Mouse (Mus musculus): ENCODE results near the gene Wsb2.
"Not testable (repeated sequence)": the region's sequence is repeated elsewhere in the genome, so short reads cannot be mapped to it uniquely, and the experiment has no call there.

Wsb2 gene

DNA sequence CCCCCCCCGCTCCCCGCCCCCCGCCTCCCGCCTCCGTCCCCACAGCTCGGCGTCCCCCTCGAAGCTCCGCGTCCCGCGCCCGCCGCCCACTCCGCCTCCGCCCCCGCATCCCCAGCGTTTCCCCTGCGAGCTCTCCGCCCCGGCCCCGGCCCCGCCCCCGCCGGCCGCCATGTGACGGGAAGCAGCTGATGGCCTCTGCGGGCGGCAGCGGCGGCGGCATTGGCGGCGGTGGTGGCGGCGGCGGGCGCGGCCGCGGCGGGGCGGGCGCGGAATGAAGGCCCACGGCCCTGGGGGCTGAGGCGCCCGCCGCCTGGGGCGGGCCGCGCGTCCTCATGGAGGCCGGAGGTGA lies at the start of gene Wsb2:
TSS of gene Wsb2 (plus strand) at position 176 of the 349 bp plus-strand sequence.
- in situ Hi-C loops (cut with MboI, MseI), result no loop called here

DNA sequence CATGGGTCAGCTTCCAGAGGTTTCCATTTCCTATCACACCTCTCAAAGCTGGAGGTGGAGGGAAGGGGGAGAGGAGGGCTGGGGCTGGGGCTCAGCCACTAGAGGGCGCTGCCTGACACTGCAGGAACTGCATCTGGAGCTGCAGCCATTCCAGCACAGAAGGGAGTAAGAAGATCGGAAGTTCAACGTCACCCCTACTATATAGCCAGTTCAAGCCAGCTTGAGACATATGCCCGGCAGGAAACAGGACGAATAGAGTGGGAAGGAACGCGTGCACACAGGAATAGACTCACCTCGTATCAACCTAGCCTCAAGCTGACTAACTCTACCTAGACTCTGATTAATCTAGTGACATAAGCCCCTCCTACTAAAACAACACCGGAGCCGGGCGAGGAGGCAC lies 49.4 kb upstream of the Wsb2 start:
- in situ Hi-C loops (cut with MboI, MseI), result loop anchor here in 1 of 2 experiments (5.0 kb wide), 1 partner anchor 100 kb away; no protein-coding TSS in a partner anchor

DNA sequence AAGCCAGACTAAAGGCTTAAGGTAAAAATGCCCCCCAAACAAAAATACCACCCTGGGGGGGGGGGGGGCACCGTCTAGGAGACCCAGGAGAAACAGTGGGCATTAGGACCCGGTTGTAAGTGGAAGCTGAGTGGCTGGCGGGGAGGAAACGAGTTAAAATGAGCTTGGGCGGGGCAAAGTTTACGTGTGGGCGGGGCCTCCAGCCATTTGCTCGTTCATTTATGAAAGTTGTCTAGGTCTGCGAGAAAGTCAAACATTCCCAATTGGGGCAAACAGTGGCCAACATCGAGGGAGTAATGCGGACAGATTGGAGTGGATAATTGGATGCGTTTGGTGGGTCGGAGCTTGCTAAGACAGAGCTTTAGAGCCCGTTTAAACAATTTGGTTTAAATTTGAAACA lies 43.7 kb upstream of the Wsb2 start:
- in situ Hi-C loops (cut with MboI, MseI), result no loop called here

DNA sequence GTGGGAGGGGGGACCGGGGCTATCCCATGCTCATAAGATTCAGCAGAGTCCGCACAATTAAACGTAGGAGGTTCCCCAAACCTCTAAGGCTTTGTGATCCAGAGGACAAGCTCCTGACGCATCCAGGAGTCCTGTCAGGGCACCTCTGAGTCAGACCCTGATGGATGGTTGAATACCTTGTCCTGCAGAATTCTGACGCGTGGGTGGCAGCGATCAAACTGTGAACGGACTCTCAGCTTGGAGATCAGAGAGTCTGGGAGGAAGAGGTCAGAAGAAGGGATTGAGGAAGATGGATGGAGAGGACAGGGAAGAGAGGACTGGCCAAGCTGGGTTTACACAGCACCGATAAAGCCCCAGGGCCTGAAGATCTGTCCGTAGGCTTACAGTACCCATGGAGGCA lies 43.2 kb upstream of the Wsb2 start:
- in situ Hi-C loops (cut with MboI, MseI), result no loop called here

DNA sequence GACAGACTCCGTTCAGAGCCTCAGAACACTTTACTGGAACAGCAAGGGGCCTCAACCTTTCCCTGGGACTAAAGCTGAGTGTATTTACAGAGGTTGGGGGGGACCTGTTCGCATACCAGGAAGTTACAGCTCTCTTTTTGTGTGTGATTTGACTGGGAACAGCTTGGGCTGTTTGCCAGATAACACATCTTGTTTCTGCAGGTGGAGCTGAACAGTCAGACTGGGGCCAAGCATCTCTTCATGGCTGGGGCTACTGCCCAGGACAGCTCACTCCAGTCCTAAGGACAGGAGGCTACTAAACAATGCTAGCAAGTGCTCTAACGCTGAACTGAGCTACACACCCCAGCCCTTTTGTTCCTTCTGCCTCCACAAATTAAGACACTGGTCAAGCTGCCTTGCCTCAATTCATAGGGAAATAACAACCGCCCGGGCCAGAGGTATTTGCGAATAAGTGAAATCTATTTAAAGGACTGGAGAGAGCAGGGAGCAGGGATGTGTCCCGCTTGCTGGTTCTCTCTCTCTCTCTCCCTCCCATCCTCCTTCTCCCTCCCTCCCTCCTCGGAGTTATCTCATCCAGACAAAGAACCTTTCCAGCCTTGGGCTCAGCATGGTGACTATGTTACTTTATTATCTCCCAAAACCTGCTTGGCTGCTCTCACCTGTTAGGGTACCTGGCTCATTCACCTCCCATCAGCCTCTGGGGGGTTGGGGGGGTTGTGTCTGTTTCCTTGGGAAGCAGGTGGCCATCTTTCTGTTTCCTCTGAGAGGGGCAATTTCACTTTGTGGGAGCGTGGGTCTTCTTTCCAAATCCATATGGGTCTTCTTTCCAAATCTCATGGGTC lies 42.3 kb upstream of the Wsb2 start:
- in situ Hi-C loops (cut with MboI, MseI), result no loop called here

DNA sequence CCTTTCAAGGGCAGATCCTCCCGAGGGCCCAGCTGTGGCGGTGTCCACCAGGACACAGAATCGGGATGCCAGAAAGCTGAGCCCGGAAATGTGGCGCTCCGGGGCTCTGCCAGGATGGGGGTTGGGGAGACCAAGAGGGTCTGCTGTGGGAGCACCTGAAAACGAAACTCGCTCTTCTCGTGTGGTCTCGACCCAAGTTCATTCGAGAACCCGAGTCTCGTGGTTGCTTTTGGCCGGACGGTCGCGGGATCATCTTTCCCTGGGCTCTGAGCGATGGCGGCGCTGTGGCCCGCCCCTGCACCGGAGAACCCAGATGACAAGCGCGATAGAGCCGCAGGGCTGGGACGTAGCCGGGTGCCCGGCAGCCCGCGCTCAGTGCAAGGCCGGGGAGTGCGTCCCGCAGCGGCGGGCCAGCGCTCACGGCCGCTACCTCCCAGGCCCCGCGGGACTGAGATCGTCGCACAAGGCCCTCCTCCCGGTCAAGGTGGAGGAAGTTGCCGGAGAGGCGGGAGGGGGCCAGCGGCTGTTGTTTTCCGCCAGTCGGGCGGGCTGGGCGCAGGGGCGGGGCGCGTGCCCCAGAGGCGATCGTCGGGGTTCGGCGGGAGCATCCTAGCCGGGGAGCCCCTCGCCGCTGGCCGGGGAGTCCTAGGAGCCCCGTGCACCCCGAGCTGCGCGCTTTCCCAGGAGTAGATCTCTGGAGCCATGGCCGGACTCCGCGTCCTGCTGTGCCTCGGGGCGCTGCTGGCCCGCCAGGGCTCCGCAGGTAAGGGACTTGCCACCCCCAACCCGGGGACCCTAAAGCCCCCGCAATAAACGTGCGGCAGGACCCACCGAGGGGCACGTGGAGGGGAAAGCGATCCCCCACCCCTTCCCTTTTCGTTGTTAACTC lies 38.1 kb upstream of the Wsb2 start, which contains the start of gene Vsig10:
TSS of gene Vsig10 (plus strand) at position 343 of the 889 bp plus-strand sequence.
- in situ Hi-C loops (cut with MboI, MseI), result no loop called here

DNA sequence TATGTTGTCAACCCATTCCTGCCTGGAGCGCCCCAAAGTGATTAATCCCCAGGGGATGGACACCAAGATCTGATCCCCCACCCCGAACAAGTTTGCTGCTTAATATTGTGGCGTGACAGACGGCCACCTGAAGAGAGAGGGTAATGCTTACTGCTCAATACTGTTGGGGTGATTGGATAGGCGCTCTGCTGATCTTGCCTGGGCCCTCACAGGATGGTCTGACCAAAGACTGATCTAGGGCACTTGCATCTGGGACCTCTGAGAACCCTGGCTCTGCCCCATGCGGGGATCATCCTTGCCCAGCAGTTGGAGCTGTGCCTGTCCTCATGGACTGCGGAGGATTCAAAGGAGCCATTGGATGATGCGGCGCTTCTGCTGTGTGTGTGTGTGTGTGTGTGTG lies 33.4 kb upstream of the Wsb2 start:
- in situ Hi-C loops (cut with MboI, MseI), result loop anchor here in 1 of 2 experiments (10.0 kb wide), 1 partner anchor 541 kb away; no protein-coding TSS in a partner anchor

DNA sequence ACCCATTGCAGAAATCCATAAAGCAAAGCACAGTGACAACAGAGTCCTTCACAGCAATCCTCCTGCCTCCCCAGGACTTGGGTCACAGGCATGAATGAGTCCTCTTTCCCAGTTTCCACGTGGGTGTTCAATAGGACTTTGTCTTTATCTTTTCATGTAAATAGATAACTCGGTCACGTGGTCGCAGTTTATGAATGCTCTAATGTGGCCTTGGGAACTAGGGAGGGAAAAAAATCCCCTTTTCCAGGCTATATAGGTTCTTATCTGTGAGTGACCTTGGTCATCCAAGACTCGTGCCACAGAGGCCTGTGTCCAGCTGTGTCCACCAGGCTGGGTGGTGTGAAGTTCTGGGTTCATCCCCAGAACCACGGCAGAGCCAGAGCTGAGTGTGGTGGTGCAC lies 30.7 kb upstream of the Wsb2 start:
- in situ Hi-C loops (cut with MboI, MseI), result loop anchor here in 1 of 2 experiments (10.0 kb wide), 1 partner anchor 538 kb away; no protein-coding TSS in a partner anchor

DNA sequence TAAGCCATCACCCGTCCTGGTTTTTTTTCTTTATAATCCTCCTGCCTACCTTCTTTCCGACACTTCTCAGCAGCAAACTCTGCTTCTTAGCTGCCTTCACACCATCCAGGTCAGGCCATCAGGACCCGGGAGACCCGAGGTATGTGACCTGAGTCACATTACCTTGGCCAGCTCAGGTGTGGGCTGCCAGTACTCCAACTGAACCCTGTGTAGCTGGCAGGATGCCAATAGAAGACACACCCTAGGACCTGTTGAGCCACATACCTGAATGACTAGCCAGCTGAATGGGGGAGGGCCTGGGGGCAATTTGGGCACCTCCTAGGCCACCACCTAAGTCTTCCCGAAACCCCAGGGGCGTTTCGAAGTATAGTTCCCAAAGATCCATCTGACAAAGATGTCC lies 26.6 kb upstream of the Wsb2 start:
- in situ Hi-C loops (cut with MboI, MseI), result no loop called here

DNA sequence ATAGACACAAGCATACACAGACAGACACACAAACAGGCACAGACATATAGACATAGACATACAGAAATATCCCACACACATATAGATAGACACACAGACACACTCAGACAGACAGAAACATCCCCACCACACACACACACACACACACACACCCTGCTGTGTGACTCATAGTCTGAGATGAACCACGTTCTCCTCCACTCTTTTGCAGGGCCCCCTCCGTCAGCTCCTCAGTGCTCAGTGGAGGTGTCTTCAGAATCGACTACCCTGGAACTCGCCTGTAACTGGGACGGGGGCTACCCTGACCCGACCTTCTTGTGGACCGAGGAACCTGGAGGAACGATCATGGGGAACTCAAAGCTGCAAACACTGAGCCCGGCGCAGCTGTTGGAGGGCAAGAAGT lies 19.1 kb upstream of the Wsb2 start:
- in situ Hi-C loops (cut with MboI, MseI), result no loop called here

DNA sequence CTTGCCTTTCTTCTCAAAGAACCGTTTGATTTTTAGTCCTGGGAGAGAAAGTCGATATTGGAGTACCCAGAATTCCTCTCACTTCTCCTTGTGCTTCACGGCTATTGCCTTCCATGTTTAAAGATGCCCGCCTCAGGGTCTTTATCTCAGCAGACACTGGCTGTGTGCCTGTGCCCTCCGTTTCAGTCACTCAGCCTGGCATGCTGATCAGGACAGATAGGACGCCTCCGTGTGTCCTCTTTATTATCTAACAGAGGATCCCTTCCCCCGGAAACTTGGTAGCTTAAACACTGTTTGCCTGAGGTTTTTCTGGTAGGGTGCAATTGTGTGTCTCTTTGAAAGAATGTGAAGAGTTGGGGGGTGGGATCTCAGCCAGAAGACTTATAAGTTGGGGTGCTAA lies 18.6 kb upstream of the Wsb2 start:
- in situ Hi-C loops (cut with MboI, MseI), result no loop called here

DNA sequence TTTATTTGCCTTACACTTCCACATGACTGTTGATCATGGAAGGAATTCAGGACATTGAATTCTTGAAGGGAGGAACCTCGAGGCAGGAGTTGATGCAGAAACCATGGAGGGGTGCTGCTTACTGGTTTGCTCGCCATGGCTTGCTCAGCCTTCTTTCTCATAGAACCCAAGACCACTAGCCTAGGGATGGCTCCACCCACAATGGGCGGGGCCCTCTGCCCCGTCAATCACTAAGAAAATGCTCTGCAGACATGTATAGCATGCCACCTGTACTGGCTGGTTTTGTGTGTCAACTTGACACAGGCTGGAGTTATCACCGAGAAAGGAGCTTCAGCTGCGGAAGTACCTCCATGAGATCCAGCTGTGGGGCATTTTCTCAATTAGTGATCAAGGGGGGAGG lies 17.0 kb upstream of the Wsb2 start:
- in situ Hi-C loops (cut with MboI, MseI), result no loop called here

DNA sequence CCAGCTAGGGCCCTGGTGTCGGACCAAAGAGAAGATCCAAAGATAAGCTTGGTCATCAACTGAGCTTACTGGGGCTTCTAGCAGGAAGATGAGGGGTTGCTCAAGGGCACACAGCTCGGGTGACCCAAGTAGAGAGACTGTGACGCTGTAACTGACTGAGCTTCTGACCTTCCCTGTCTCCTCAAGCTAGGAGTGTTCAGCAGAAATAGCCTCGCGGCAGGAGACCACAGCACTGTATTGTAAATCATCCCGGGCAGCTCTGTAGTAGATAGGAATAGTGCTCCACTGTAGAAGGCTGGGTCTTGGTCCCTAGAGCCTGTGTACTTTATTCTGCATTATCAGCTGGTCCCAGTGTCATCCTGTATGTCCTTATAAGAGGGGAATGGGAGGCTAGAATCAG lies 15.2 kb upstream of the Wsb2 start:
- in situ Hi-C loops (cut with MboI, MseI), result no loop called here

DNA sequence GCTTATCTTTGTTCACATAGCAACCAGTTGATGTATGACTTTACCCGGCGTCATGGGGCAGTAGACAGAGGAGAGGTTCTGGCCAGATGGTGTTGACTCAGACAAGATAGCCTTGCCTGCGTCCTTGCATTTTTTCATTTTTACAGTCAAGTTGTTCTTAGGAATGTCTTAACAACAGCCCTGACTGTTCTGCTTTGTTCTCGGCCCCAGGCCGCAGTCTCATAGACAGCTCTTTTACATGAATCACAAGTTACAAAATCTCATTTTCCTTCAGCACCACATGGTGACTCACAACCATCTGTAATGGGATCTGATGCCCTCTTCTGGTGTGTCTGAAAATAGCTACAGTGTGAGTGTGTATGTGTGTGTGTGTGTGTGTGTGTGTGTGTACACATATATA lies 12.6 kb upstream of the Wsb2 start:
- in situ Hi-C loops (cut with MboI, MseI), result not testable (repeated sequence)

DNA sequence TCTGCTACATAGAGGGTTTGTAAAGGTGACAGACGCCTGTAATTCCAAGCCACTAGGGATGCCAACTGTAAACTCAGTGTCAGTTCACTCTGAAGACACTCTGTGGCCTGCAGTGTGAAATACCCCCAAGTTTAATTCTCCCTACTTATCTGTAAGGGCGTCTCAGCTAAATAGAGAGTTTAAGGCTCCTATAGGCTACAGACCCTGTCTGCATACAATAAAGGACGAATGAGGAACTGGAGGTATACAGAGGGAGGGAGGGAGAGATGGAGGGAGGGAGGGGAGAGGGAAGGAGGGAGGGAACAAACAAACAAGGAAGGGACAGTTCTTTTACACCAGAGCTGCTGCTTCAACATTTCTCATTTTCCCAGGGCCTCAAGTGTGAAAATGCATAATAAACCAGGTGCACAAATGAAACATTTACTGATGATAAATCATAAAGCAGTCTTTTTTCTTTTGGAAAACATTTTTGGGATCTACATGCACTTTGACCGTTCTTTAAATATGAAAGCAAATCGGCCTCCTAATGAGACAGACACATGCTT lies 11.6 kb upstream of the Wsb2 start:
- in situ Hi-C loops (cut with MboI, MseI), result no loop called here

DNA sequence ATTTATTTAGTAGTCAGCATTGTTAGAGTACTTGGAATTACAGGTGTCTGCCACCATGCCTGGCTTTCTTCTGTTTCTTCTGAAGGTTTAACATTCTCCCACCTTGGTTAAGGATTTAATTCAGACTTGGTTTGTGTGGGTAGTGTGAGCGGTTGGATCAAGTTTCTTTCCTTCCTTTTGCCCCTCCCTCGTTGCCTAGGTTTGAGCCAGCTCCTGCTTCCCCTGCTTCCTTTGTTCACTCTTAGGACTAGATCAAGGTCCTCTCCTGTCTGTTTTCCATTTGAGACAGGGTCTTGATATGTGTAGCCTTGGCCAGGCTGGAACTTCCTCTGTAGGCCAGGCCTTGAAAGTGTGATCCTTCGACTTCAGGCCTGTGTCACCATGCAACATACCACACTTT lies 10.8 kb upstream of the Wsb2 start:
- in situ Hi-C loops (cut with MboI, MseI), result no loop called here

DNA sequence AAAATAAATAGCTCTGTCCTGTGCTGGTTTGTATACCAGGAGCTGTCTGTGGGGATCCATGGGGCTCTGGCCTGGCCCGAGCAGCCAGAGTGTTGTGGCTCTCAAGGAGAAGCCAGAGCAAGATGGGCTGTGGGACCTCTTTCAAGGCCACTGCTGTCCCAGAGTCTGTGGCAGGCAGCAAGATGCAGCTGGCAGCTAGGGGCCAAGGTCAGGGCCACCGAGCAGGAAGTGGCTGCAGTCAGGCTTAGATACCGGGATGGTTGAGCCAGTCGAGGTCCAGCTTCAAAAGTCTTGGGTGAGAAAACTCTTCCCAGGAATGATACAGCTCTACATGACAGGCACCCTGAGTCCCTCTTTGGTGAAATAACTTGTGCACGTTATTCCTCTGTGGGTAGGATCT lies 10.1 kb upstream of the Wsb2 start:
- in situ Hi-C loops (cut with MboI, MseI), result no loop called here

DNA sequence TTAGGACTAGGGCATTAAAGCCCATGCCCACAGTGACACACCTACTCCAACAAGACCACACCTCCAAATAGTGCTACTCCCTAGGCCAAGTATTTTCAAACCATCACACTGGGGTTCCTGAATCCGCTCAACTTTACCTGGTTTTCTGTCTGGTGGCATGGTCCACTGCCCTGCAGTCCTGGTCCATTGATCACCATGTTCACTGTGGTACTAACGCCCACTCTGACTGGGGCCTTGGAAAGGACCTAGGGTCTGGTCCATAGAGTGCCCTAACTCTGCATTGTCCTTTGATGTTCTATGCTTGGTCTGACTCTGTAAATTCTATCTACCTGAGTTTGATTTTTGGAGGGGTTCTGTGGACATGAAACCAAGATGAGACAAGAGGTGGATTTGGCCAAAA lies 9.3 kb upstream of the Wsb2 start:
- in situ Hi-C loops (cut with MboI, MseI), result no loop called here

DNA sequence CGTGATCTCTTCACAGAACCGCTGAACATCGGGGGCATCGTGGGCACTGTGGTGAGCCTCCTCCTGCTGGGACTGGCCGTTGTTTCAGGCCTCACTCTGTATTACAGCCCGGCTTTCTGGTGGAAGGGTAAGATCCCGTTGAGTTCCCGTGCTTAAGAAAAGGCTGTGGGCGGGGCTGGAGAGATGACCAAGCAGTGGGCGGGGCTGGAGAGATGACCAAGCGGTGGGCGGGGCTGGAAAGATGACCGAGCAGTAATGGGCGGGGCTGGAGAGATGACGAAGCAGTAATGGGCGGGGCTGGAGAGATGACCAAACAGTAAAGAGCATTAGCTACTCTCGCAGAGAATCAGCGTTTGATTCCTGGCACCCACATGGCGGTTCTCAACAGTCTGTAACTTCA lies 8.8 kb upstream of the Wsb2 start:
- in situ Hi-C loops (cut with MboI, MseI), result no loop called here

DNA sequence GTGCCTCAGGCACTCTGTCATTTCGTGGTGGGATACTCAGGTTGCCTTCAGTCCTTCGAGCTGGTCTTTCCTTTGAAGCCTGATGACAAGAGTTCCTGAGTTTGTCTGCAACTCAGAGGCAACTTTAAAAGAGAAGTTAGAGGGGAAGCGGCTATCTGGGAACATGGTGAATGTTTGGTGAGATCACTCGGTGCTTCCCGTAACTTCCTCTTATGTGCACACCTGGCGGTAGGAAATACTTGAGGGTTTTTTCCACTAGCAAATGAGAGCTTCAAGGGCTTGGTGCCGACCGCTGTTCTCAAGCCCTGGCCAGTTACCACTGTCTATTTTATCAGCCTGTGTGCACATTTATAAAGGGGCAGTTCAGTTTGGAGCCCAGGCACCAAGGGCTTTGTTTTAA lies 3.0 kb upstream of the Wsb2 start:
- in situ Hi-C loops (cut with MboI, MseI), result no loop called here

DNA sequence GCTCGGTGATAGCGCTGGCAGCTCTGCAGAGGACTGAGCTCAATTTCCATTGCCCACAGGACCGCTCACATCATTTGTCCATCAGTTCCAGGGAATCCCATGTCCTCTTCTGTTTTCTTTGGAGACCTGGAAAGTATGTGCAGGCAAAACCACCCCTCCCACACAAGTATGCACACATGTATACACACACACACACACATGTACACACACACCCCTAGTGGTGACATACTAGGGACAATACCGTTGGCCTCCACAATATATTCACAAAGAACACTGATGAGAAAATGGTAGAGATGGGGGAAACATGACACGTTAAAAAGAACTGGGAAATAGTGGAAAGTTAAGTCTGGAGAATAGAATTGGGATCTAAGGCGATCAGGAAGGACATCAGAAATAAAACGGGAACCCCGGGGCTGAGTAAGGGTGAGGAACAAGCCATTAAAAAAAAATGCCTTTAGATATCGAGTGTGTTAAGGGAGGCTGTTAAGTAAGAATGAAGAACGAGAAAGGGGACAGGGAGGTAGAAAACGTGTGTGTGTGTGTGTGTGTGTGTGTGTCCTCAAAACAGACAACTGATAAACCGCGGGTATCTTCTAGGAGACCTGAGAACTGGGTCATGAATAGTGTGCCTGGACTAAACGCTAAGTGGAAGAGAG lies 1.3 kb upstream of the Wsb2 start:
- in situ Hi-C loops (cut with MboI, MseI), result no loop called here

Measured in T-helper 17 cell (primary cell).